9 mouse cellular contexts compared by ENCODE assay signal in the genomic region with DNA sequence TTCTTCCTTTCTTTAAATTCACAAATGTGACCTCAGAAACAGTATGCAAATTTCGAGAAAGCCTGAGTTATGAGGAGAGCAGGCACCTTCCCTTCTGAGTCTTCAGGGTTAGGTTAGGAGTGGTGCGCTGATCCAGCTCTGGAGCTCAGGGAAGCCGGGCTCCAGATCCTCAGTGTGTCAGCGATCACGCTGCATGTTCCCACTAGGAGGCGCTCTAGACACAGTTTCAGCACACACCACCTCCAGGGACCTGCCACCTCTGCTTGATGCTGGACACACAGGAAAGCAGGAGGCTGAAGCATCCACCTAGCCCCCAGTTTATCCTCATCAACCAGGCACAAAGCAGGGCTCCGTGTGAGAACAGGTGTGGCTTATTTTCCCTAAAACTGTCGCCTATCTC.
DNase-seq lines count a peak whose midpoint lies in the region; ATAC-seq and TF ChIP-seq lines count a peak whose summit lies in the region.
"Had no signal": no experiment of that assay in that cellular context is flagged by ENCODE, and none has a peak within 500 bp of the region (broad histone marks: within the 10 kb centered on the region; RNA-seq: fewer than 3 reads in every experiment).

No protein-coding gene starts in this region.

- no peak for TF ChIP-seq POLR2A in liver, adult 2 months (IDR thresholded peaks at IDR 0.05; ENCODE audit: extremely low read depth, insufficient read depth, low read length)
- TF ChIP-seq POLR2A in testis, adult 2 months (IDR thresholded peaks at IDR 0.05; ENCODE audit: control insufficient read depth, low read depth, low read length): no peak

- no peak overlapping the region for H3K9ac ChIP-seq in hindbrain, embryonic 12.5 days
- H3K9ac ChIP-seq in kidney, postnatal 0 days (ENCODE audit: low read depth, low read length): no peak overlapping the region
- H3K9ac ChIP-seq in liver, adult 2 months (ENCODE audit: low read depth, low read length): no peak overlapping the region
- no peak overlapping the region for H3K9ac ChIP-seq in neural tube, embryonic 11.5 days (ENCODE audit: low read length)

- H3K4me2 ChIP-seq in hindbrain, embryonic 12.5 days (replicated peaks): no peak overlapping the region
- no peak overlapping the region for H3K4me2 ChIP-seq in kidney, postnatal 0 days (ENCODE audit: low read length)
- H3K4me2 ChIP-seq in neural tube, embryonic 11.5 days (ENCODE audit: low read depth): no peak overlapping the region

- peaks cover 20% of the 10 kb centered on the region for H3K27me3 ChIP-seq in hindbrain, embryonic 10.5 days (ENCODE audit: insufficient read depth, poor library complexity, severe bottlenecking)
- peaks cover 16% of the 10 kb centered on the region for H3K27me3 ChIP-seq in hindbrain, embryonic 12.5 days
- H3K27me3 ChIP-seq in kidney, postnatal 0 days (ENCODE audit: insufficient read depth, low read length): no peaks in the 10 kb centered on the region
- no peaks in the 10 kb centered on the region for H3K27me3 ChIP-seq in liver, adult 2 months (ENCODE audit: control insufficient read depth, insufficient read depth, low read length)
- H3K27me3 ChIP-seq in neural tube, embryonic 11.5 days (ENCODE audit: control insufficient read depth, insufficient read depth, low read length): no peaks in the 10 kb centered on the region
- H3K27me3 ChIP-seq in testis, adult 2 months (ENCODE audit: control insufficient read depth, insufficient read depth, low read length): no peaks in the 10 kb centered on the region

- no peaks in the 10 kb centered on the region for H3K79me2 ChIP-seq in liver, adult 2 months (ENCODE audit: control insufficient read depth, insufficient read depth, low read length)

- H3K4me3 ChIP-seq in hindbrain, embryonic 10.5 days: no peak overlapping the region
- H3K4me3 ChIP-seq in hindbrain, embryonic 12.5 days: no peak overlapping the region
- no peak overlapping the region for H3K4me3 ChIP-seq in kidney, postnatal 0 days (replicated peaks; ENCODE audit: low read depth, low read length)
- H3K4me3 ChIP-seq in liver, adult 2 months (ENCODE audit: insufficient read depth, low read depth, low read length): no peak overlapping the region
- no peak overlapping the region for H3K4me3 ChIP-seq in neural tube, embryonic 11.5 days (ENCODE audit: low read depth, low read length)
- no peak overlapping the region for H3K4me3 ChIP-seq in testis, adult 2 months (ENCODE audit: control insufficient read depth, low read depth, low read length)

- peak; percentile 92 for TF ChIP-seq CTCF in kidney, postnatal 0 days (IDR thresholded peaks at IDR 0.05; ENCODE audit: low read depth)
- TF ChIP-seq CTCF in liver, adult 2 months (IDR thresholded peaks at IDR 0.05; ENCODE audit: low read depth, low read length): peak; percentile 97
- TF ChIP-seq CTCF in testis, adult 2 months (IDR thresholded peaks at IDR 0.05; ENCODE audit: control insufficient read depth, insufficient read depth, insufficient replicate concordance, low read depth, low read length): peak; percentile 88; the same call in 1 of the 2 replicates

- WGBS in hindbrain, embryonic 10.5 days: 9% methylated on average over 8 of the region's 8 CpGs
- WGBS in hindbrain, embryonic 12.5 days: 11% methylated on average over 8 of the region's 8 CpGs
- WGBS in kidney, postnatal 0 days: 8% methylated on average over 8 of the region's 8 CpGs
- WGBS in liver, adult 2 months: 7% methylated on average over 8 of the region's 8 CpGs
- 6% methylated on average over 8 of the region's 8 CpGs for WGBS in neural tube, embryonic 11.5 days

- no peaks in the 10 kb centered on the region for H3K36me3 ChIP-seq in hindbrain, embryonic 10.5 days
- H3K36me3 ChIP-seq in hindbrain, embryonic 12.5 days: no peaks in the 10 kb centered on the region
- H3K36me3 ChIP-seq in kidney, postnatal 0 days (ENCODE audit: insufficient read depth, low read length): no peaks in the 10 kb centered on the region
- H3K36me3 ChIP-seq in liver, adult 2 months (ENCODE audit: control insufficient read depth, insufficient read depth, low read length): no peaks in the 10 kb centered on the region
- no peaks in the 10 kb centered on the region for H3K36me3 ChIP-seq in neural tube, embryonic 11.5 days (ENCODE audit: control insufficient read depth, insufficient read depth, low read length)
- H3K36me3 ChIP-seq in testis, adult 2 months (ENCODE audit: control insufficient read depth, insufficient read depth, low read length): no peaks in the 10 kb centered on the region
- H3K36me3 ChIP-seq: G1E had no signal

- peak; percentile 79 for DNase-seq in hindbrain, embryonic 10.5 days (ENCODE audit: low spot score)
- DNase-seq in cerebellum, postnatal 36 days: peak; percentile 72 to 81
- peak; percentile 76 for DNase-seq in gastrocnemius, postnatal 10 days
- DNase-seq in kidney, postnatal 0 days (ENCODE audit: low spot score): peak; percentile 88
- peak; percentile 45 for DNase-seq in liver, adult 2 months (ENCODE audit: extremely low read depth, low read depth, low spot score)
- peak; percentile 84 for DNase-seq in neural tube, embryonic 11.5 days (ENCODE audit: low spot score)

- no peak for ATAC-seq in hindbrain, embryonic 12.5 days (ENCODE audit: low FRiP score)
- ATAC-seq in kidney, postnatal 0 days (replicated peaks; ENCODE audit: low FRiP score, low read depth): no peak; the same call in 1 of the 2 replicates
- ATAC-seq in neural tube, embryonic 11.5 days (ENCODE audit: insufficient read depth, low FRiP score, low TSS enrichment): no peak; the same call in 1 of the 2 replicates

- H3K4me1 ChIP-seq in hindbrain, embryonic 10.5 days (replicated peaks): peaks cover 5% of the 10 kb centered on the region; the same call in 1 of the 2 replicates
- H3K4me1 ChIP-seq in hindbrain, embryonic 12.5 days: 0 out of 2 replicates have a peak, but pooled peaks cover 2% of the 10 kb centered on the region
- no peaks in the 10 kb centered on the region for H3K4me1 ChIP-seq in kidney, postnatal 0 days (replicated peaks; ENCODE audit: insufficient read depth, low read length)
- no peaks in the 10 kb centered on the region for H3K4me1 ChIP-seq in liver, adult 2 months (ENCODE audit: control insufficient read depth, insufficient read depth, low read length)
- H3K4me1 ChIP-seq in neural tube, embryonic 11.5 days (ENCODE audit: control insufficient read depth, insufficient read depth, low read length): no peaks in the 10 kb centered on the region
- H3K4me1 ChIP-seq in testis, adult 2 months (ENCODE audit: control insufficient read depth, insufficient read depth, low read length): no peaks in the 10 kb centered on the region

- H3K9me3 ChIP-seq in hindbrain, embryonic 10.5 days: no peaks in the 10 kb centered on the region
- H3K9me3 ChIP-seq in hindbrain, embryonic 12.5 days (replicated peaks): no peaks in the 10 kb centered on the region
- no peaks in the 10 kb centered on the region for H3K9me3 ChIP-seq in kidney, postnatal 0 days (replicated peaks; ENCODE audit: low read length)
- H3K9me3 ChIP-seq in neural tube, embryonic 11.5 days (ENCODE audit: control insufficient read depth, low read length): no peaks in the 10 kb centered on the region

- no peak overlapping the region for H3K27ac ChIP-seq in hindbrain, embryonic 10.5 days
- no peak overlapping the region for H3K27ac ChIP-seq in hindbrain, embryonic 12.5 days
- no peak overlapping the region for H3K27ac ChIP-seq in kidney, postnatal 0 days
- no peak overlapping the region for H3K27ac ChIP-seq in liver, adult 2 months (replicated peaks; ENCODE audit: insufficient read depth, low read depth, low read length)
- H3K27ac ChIP-seq in neural tube, embryonic 11.5 days (ENCODE audit: low read depth, low read length): no peak overlapping the region
- no peak overlapping the region for H3K27ac ChIP-seq in testis, adult 2 months (ENCODE audit: control insufficient read depth, insufficient read depth, low read depth, low read length)
